1 mouse cellular context compared by ENCODE assay signal in genomic region chr1:181861181-181861902, GRCm38 (mm10).
A peak's percentile ranks its signal among the peaks of the same experiment; 100 is the strongest.
TF ChIP-seq lines count a peak whose summit lies in the region.

No protein-coding gene starts in this region.

TF ChIP-seq in MEL, 35 proteins besides CTCF, POLR2A, EP300 and RAD21 (continued from another document):
- TF ChIP-seq TCF12 (IDR thresholded peaks at IDR 0.05; ENCODE audit: low read depth, low read length) (peak; percentile 61; the same call in 1 of the 2 replicates), POLR2AphosphoS5 (IDR thresholded peaks at IDR 0.05; ENCODE audit: borderline replicate concordance, low read depth, low read length) (no peak), NELFE (IDR thresholded peaks at IDR 0.05; ENCODE audit: low read depth, low read length) (0 out of 2 replicates have a peak, but pooled peaks have one; percentile 11), SMC3 (IDR thresholded peaks at IDR 0.05; ENCODE audit: low read depth, low read length) (0 out of 2 replicates have a peak, but pooled peaks have one; percentile 1), MYC (IDR thresholded peaks at IDR 0.05; ENCODE audit: low read depth, low read length) (peak; percentile 60; the same call in 1 of the 2 replicates), POLR2AphosphoS2 (IDR thresholded peaks at IDR 0.05; ENCODE audit: low read length) (no peak)
